Mouse (Mus musculus) hindbrain, embryonic 10.5 days (tissue): ENCODE data around the gene Appl1. TPM values are rescaled to one million over a fixed set of nuclear protein-coding genes. Genes with fewer than 3 reads are reported as not detected.
"Not testable (repeated sequence)": the region's sequence is repeated elsewhere in the genome, so short reads cannot be mapped to it uniquely, and the experiment has no call there.

Source experiments
- DNase-seq: peaks from one replicate; pipeline ENCODE4 v3.0.0-alpha.2; 2017; ENCODE audit warnings: low spot score
- H3K27ac ChIP-seq: fragments of 300-500 bp; sonication (generic); 2 replicates; pipeline ENCODE4 v1.5.1; 2016; ENCODE audit warnings: mild to moderate bottlenecking, moderate library complexity
- H3K27me3 ChIP-seq: fragments of 300-500 bp; sonication (generic); 2 replicates; pipeline ENCODE4 v1.6.1; 2016; ENCODE audit warnings: mild to moderate bottlenecking; ENCODE audit not compliant: poor library complexity, insufficient read depth, severe bottlenecking
- H3K36me3 ChIP-seq: fragments of 300-500 bp; sonication (generic); 2 replicates; pipeline ENCODE4 v1.6.1; 2016; ENCODE audit warnings: mild to moderate bottlenecking, moderate library complexity
- H3K4me1 ChIP-seq: fragments of 300-500 bp; sonication (generic); replicated peaks from 2 replicates; pipeline ENCODE4 v1.6.1; 2016; ENCODE audit warnings: mild to moderate bottlenecking
- H3K4me3 ChIP-seq: fragments of 300-500 bp; sonication (generic); 2 replicates; pipeline ENCODE4 v1.5.1; 2016; ENCODE audit warnings: mild to moderate bottlenecking, moderate library complexity
- H3K9me3 ChIP-seq: fragments of 300-500 bp; sonication (generic); 2 replicates; pipeline ENCODE4 v1.6.1; 2016; ENCODE audit warnings: mild to moderate bottlenecking, moderate library complexity
- WGBS: fragments of 180-500 bp; shearing (Covaris S2); methylation state at CpG from one replicate; pipeline ENCODE4 v1.1.7; 2016; 5-methylcytosine and 5-hydroxymethylcytosine counted together
- polyA plus RNA-seq: library from polyadenylated mRNA; unstranded; fragments of >200 nt; fragmentation: Nextera tagmentation; extraction: Ambion mirVana; gene quantifications from 2 replicates; pipeline ENCODE4 v1.2.1, GENCODE M21; 2016

The Appl1 gene
- polyA plus RNA-seq, 1 experiment from 2014 or later = 26.6 TPM

GRCm38 (mm10) chr14:26935558-26935957, 35.5 kb downstream of the Appl1 start:
- no peak overlapping the region for H3K4me3 ChIP-seq
- H3K27ac ChIP-seq = no peak overlapping the region
- DNase-seq = no peak
- H3K27me3 ChIP-seq = no peaks in the 10 kb centered on the region
- peaks cover 33% of the 10 kb centered on the region for H3K36me3 ChIP-seq
- no peaks in the 10 kb centered on the region for H3K4me1 ChIP-seq
- H3K9me3 ChIP-seq = no peaks in the 10 kb centered on the region
- whole genome bisulfite sequencing = 95% methylated on average over 4 of the region's 4 CpGs

GRCm38 (mm10) chr14:26934891-26935290, 36.1 kb downstream of the Appl1 start:
- H3K36me3 ChIP-seq = peaks cover 28% of the 10 kb centered on the region
- H3K9me3 ChIP-seq = no peaks in the 10 kb centered on the region
- WGBS = 90% methylated on average over 3 of the region's 3 CpGs
- H3K4me1 ChIP-seq = no peaks in the 10 kb centered on the region
- no peak for DNase-seq
- H3K4me3 ChIP-seq = no peak overlapping the region
- H3K27ac ChIP-seq = no peak overlapping the region
- no peaks in the 10 kb centered on the region for H3K27me3 ChIP-seq

- no peaks in the 10 kb centered on the region for H3K4me1 ChIP-seq
- no peak for DNase-seq
- no peak overlapping the region for H3K4me3 ChIP-seq
- no peak overlapping the region for H3K27ac ChIP-seq
- H3K36me3 ChIP-seq = peaks cover 66% of the 10 kb centered on the region
- H3K27me3 ChIP-seq = no peaks in the 10 kb centered on the region
- 91% methylated on average over 5 of the region's 5 CpGs for WGBS
- no peaks in the 10 kb centered on the region for H3K9me3 ChIP-seq
These were observed 47.2 kb downstream of the Appl1 start for GRCm38 (mm10) chr14:26923702-26924421.

GRCm38 (mm10) chr14:26919310-26919709, 51.7 kb downstream of the Appl1 start:
- no peaks in the 10 kb centered on the region; the same call in 1 of the 2 replicates for H3K4me1 ChIP-seq
- H3K36me3 ChIP-seq = peaks cover 44% of the 10 kb centered on the region
- WGBS = 95% methylated on average over 3 of the region's 3 CpGs
- no peak overlapping the region for H3K4me3 ChIP-seq
- no peaks in the 10 kb centered on the region for H3K9me3 ChIP-seq
- no peaks in the 10 kb centered on the region for H3K27me3 ChIP-seq
- DNase-seq = no peak
- H3K27ac ChIP-seq = no peak overlapping the region

GRCm38 (mm10) chr14:26913681-26914268, 57.3 kb downstream of the Appl1 start:
- WGBS = 73% methylated on average over 9 of the region's 9 CpGs

GRCm38 (mm10) chr14:26911826-26912225, 59.2 kb downstream of the Appl1 start:
- Histone ChIP-seq H3K9me3 (no peaks in the 10 kb centered on the region), H3K4me3 (no peak overlapping the region), H3K27me3 (no peaks in the 10 kb centered on the region), H3K36me3 (no peaks in the 10 kb centered on the region), H3K4me1 (peaks cover 6% of the 10 kb centered on the region; the same call in 1 of the 2 replicates), H3K27ac (no peak overlapping the region)
- DNase-seq = no peak
- 94% methylated on average over 13 of the region's 13 CpGs for WGBS

More at GRCm38 (mm10) chr14:26913681-26914268, 57.3 kb downstream of the Appl1 start:
- H3K4me3 ChIP-seq = no peak overlapping the region
- peaks cover 6% of the 10 kb centered on the region; the same call in 1 of the 2 replicates for H3K4me1 ChIP-seq
- H3K36me3 ChIP-seq = peaks cover 7% of the 10 kb centered on the region
- H3K27me3 ChIP-seq = no peaks in the 10 kb centered on the region
- no peak for DNase-seq
- H3K9me3 ChIP-seq = no peaks in the 10 kb centered on the region
- 0 out of 2 replicates have a peak overlapping the region, but pooled peaks have one; percentile 8 for H3K27ac ChIP-seq

- H3K9me3 ChIP-seq = no peaks in the 10 kb centered on the region
- DNase-seq = no peak
- no peak overlapping the region for H3K27ac ChIP-seq
- peaks cover 6% of the 10 kb centered on the region; the same call in 1 of the 2 replicates for H3K4me1 ChIP-seq
- WGBS = 80% methylated on average over 6 of the region's 6 CpGs
- no peak overlapping the region for H3K4me3 ChIP-seq
- no peaks in the 10 kb centered on the region for H3K27me3 ChIP-seq
- no peaks in the 10 kb centered on the region for H3K36me3 ChIP-seq
These were observed 59.8 kb downstream of the Appl1 start for GRCm38 (mm10) chr14:26911201-26911600.

GRCm38 (mm10) chr14:26910461-26910860, 60.6 kb downstream of the Appl1 start:
- H3K4me3 ChIP-seq, H3K9me3 ChIP-seq, H3K4me1 ChIP-seq, H3K27me3 ChIP-seq, H3K27ac ChIP-seq, H3K36me3 ChIP-seq, DNase-seq: not testable (repeated sequence)
- 55% methylated on average over 9 of the region's 9 CpGs for WGBS

GRCm38 (mm10) chr14:26907401-26907800, 63.6 kb downstream of the Appl1 start:
- H3K4me3 ChIP-seq = no peak overlapping the region
- 0 out of 2 replicates have a peak, but pooled peaks cover 2% of the 10 kb centered on the region for H3K4me1 ChIP-seq
- H3K27me3 ChIP-seq = no peaks in the 10 kb centered on the region
- H3K9me3 ChIP-seq = no peaks in the 10 kb centered on the region
- H3K27ac ChIP-seq = no peak overlapping the region
- 85% methylated on average over 4 of the region's 4 CpGs for WGBS
- no peak for DNase-seq
- no peaks in the 10 kb centered on the region for H3K36me3 ChIP-seq

GRCm38 (mm10) chr14:26900893-26901292, 70.1 kb downstream of the Appl1 start:
- Histone ChIP-seq H3K27me3 (no peaks in the 10 kb centered on the region), H3K4me1 (peaks cover 5% of the 10 kb centered on the region; the same call in 1 of the 2 replicates), H3K27ac (no peak overlapping the region), H3K9me3 (no peaks in the 10 kb centered on the region), H3K4me3 (no peak overlapping the region), H3K36me3 (no peaks in the 10 kb centered on the region)
- DNase-seq = no peak
- 88% methylated on average over 12 of the region's 12 CpGs for WGBS

- 91% methylated on average over 2 of the region's 2 CpGs for WGBS
- DNase-seq = no peak
- H3K4me1 ChIP-seq = peaks cover 5% of the 10 kb centered on the region; the same call in 1 of the 2 replicates
- H3K9me3 ChIP-seq = no peaks in the 10 kb centered on the region
- H3K27ac ChIP-seq = no peak overlapping the region
- H3K36me3 ChIP-seq = no peaks in the 10 kb centered on the region
- no peaks in the 10 kb centered on the region for H3K27me3 ChIP-seq
- H3K4me3 ChIP-seq = no peak overlapping the region
These were observed 71.5 kb downstream of the Appl1 start for GRCm38 (mm10) chr14:26899490-26899889.

- Histone ChIP-seq H3K4me1 (peaks cover 5% of the 10 kb centered on the region; the same call in 1 of the 2 replicates), H3K27me3 (no peaks in the 10 kb centered on the region), H3K27ac (no peak within 1 kb of the TSS), H3K9me3 (no peaks in the 10 kb centered on the region), H3K36me3 (no peaks in the 10 kb centered on the region), H3K4me3 (no peak within 1 kb of the TSS)
- WGBS = 96% methylated on average over 4 of the region's 4 CpGs
- DNase-seq = no peak
These were observed 76.6 kb downstream of the Appl1 start, which contains the start of gene Asb14 for GRCm38 (mm10) chr14:26894392-26894791. Asb14 (plus strand) TSS chr14:26894557.

GRCm38 (mm10) chr14:26890777-26891176, 80.3 kb downstream of the Appl1 start:
- Histone ChIP-seq H3K4me3 (no peak overlapping the region), H3K9me3 (no peaks in the 10 kb centered on the region), H3K4me1 (no peaks in the 10 kb centered on the region), H3K36me3 (no peaks in the 10 kb centered on the region), H3K27me3 (no peaks in the 10 kb centered on the region), H3K27ac (no peak overlapping the region)
- 89% methylated on average over 3 of the region's 3 CpGs for WGBS
- DNase-seq = no peak
